Mouse (Mus musculus) liver, postnatal 0 days (tissue): ENCODE data around the gene AU040320.

Experiments
- CTCF ChIP-seq: sonication (generic); IDR thresholded peaks from 2 replicates; pipeline ENCODE4 v1.5.1; 2016; ENCODE audit warnings: antibody characterized with exemption, low read depth
- EP300 ChIP-seq: IDR thresholded peaks from 2 replicates; pipeline ENCODE4 v1.6.1; 2016; ENCODE audit warnings: antibody characterized with exemption, low read depth, mild to moderate bottlenecking

- TF ChIP-seq CTCF, result peak; percentile 90
- no peak for TF ChIP-seq EP300
Measured at GRCm38 (mm10) chr4:126741448-126741847, 11.9 kb upstream of the AU040320 start.
